Mouse (Mus musculus) CH12.LX (cell line): Measurements from ENCODE around the gene Scd2. TPM values are rescaled to one million over a fixed set of nuclear protein-coding genes. Genes with fewer than 3 reads are reported as not detected.
"Not testable (repeated sequence)": the region's sequence is repeated elsewhere in the genome, so short reads cannot be mapped to it uniquely, and the experiment has no call there.

Experiments
- DNase-seq: peaks from one replicate; pipeline ENCODE4 v3.0.0-alpha.2; 2013; ENCODE audit errors: extremely low read depth
- H3K27ac ChIP-seq: 2 replicates; pipeline ENCODE4 v1.5.1; 2012; ENCODE audit warnings: low read depth, mild to moderate bottlenecking, control low read depth, moderate library complexity; ENCODE audit not compliant: insufficient read depth
- H3K27me3 ChIP-seq: replicated peaks from 2 replicates; pipeline ENCODE3; 2012; ENCODE audit warnings: inconsistent platforms
- H3K36me3 ChIP-seq, 2 experiments: replicated peaks in 1 of 2; 2 replicates each; pipeline versions ENCODE3 to v1.6.1; 2012; ENCODE audit warnings: inconsistent platforms in 1 of 2, low read length in 1 of 2, mild to moderate bottlenecking in 1 of 2, mixed read lengths in 1 of 2, moderate library complexity in 1 of 2; ENCODE audit not compliant: control insufficient read depth in 1 of 2, insufficient read depth in 1 of 2
- H3K4me1 ChIP-seq, 2 experiments: 2 replicates each; pipeline ENCODE4 v1.6.1; 2012; ENCODE audit warnings: inconsistent platforms in 1 of 2, moderate library complexity in 1 of 2; ENCODE audit not compliant: insufficient read depth in 2 of 2, control insufficient read depth in 1 of 2
- H3K4me2 ChIP-seq: 2 replicates; pipeline ENCODE4 v1.6.1; 2012; ENCODE audit warnings: low read depth, mild to moderate bottlenecking, control low read depth; ENCODE audit not compliant: poor library complexity, insufficient read depth, severe bottlenecking
- H3K4me3 ChIP-seq, 3 experiments: fragments of 150-350 bp in 1 of 3; sonication (generic) in 1 of 3; replicated peaks in 1 of 3; 2 replicates each; pipeline versions ENCODE3 to v1.5.1; 2011 to 2012; ENCODE audit warnings: low read depth in 2 of 3, low read length in 2 of 3, mild to moderate bottlenecking in 2 of 3, moderate library complexity in 2 of 3, control low read depth in 1 of 3, improper control_type of control experiment in 1 of 3, inconsistent platforms in 1 of 3, mixed read lengths in 1 of 3; ENCODE audit not compliant: poor library complexity in 1 of 3
- H3K79me2 ChIP-seq: replicated peaks from 2 replicates; pipeline ENCODE4 v1.6.1; 2012; ENCODE audit warnings: mild to moderate bottlenecking, moderate library complexity; ENCODE audit not compliant: control insufficient read depth, poor library complexity, insufficient read depth, severe bottlenecking; ENCODE audit errors: extremely low read depth
- H3K9ac ChIP-seq: 2 replicates; pipeline ENCODE4 v1.6.1; 2012; ENCODE audit warnings: low read depth, mild to moderate bottlenecking, control low read depth, moderate library complexity; ENCODE audit not compliant: insufficient read depth
- H3K9me3 ChIP-seq: replicated peaks from 2 replicates; pipeline ENCODE3; 2012; ENCODE audit warnings: low read length, inconsistent platforms, mixed read lengths
- BHLHE40 ChIP-seq: IDR thresholded peaks from 2 replicates; pipeline ENCODE4 v1.6.1; 2011; ENCODE audit warnings: mild to moderate bottlenecking, low read depth, low read length, improper control_type of control experiment
- CHD1 ChIP-seq: IDR thresholded peaks from 2 replicates; pipeline ENCODE4 v1.6.1; 2012; ENCODE audit warnings: low read depth, low read length, improper control_type of control experiment, inconsistent platforms
- CHD2 ChIP-seq: IDR thresholded peaks from 2 replicates; pipeline ENCODE4 v1.6.1; 2011; ENCODE audit warnings: low read length, improper control_type of control experiment
- CTCF ChIP-seq, 2 experiments: IDR thresholded peaks in 1 of 2; conservative IDR thresholded peaks in 1 of 2; 2 replicates each; pipeline ENCODE4 v1.5.1; 2011 to 2012; ENCODE audit warnings: low read depth in 2 of 2, low read length in 2 of 2, improper control_type of control experiment in 1 of 2, inconsistent platforms in 1 of 2, mild to moderate bottlenecking in 1 of 2, moderate library complexity in 1 of 2
- E2F4 ChIP-seq: IDR thresholded peaks from 2 replicates; pipeline ENCODE4 v1.6.1; 2011; ENCODE audit warnings: low read depth, low read length, improper control_type of control experiment; ENCODE audit not compliant: insufficient replicate concordance
- EP300 ChIP-seq: IDR thresholded peaks from 2 replicates; pipeline ENCODE4 v1.6.1; 2011; ENCODE audit warnings: low read length, improper control_type of control experiment
- ETS1 ChIP-seq: conservative IDR thresholded peaks from 2 replicates; pipeline ENCODE4 v1.6.1; 2012; ENCODE audit warnings: low read depth, mild to moderate bottlenecking, inconsistent platforms, low read length, improper control_type of control experiment, moderate library complexity
- GABPA ChIP-seq: IDR thresholded peaks from 2 replicates; pipeline ENCODE4 v1.6.1; 2012; ENCODE audit warnings: low read depth, low read length, improper control_type of control experiment, inconsistent platforms; ENCODE audit not compliant: insufficient replicate concordance
- HCFC1 ChIP-seq: IDR thresholded peaks from 2 replicates; pipeline ENCODE4 v1.6.1; 2012; ENCODE audit warnings: low read depth, mild to moderate bottlenecking, inconsistent platforms, low read length, improper control_type of control experiment
- JUN ChIP-seq: IDR thresholded peaks from 2 replicates; pipeline ENCODE4 v1.6.1; 2011; ENCODE audit warnings: low read depth, mild to moderate bottlenecking, low read length, improper control_type of control experiment, moderate library complexity; ENCODE audit not compliant: insufficient read depth
- JUND ChIP-seq: conservative IDR thresholded peaks from 2 replicates; pipeline ENCODE4 v1.6.1; 2011; ENCODE audit warnings: low read depth, low read length, improper control_type of control experiment
- KAT2A ChIP-seq: IDR thresholded peaks from 2 replicates; pipeline ENCODE4 v1.6.1; 2012; ENCODE audit warnings: low read length, improper control_type of control experiment, inconsistent platforms; ENCODE audit not compliant: insufficient replicate concordance
- MAFK ChIP-seq: IDR thresholded peaks from 2 replicates; pipeline ENCODE4 v1.6.1; 2011; ENCODE audit warnings: low read length, improper control_type of control experiment; ENCODE audit not compliant: insufficient replicate concordance
- MAX ChIP-seq: IDR thresholded peaks from 2 replicates; pipeline ENCODE4 v1.6.1; 2011; ENCODE audit warnings: low read length, improper control_type of control experiment
- MAZ ChIP-seq: IDR thresholded peaks from 2 replicates; pipeline ENCODE4 v1.6.1; 2012; ENCODE audit warnings: low read depth, mild to moderate bottlenecking, inconsistent platforms, low read length, improper control_type of control experiment, moderate library complexity
- MEF2A ChIP-seq: IDR thresholded peaks from 2 replicates; pipeline ENCODE4 v1.6.1; 2014; ENCODE audit warnings: low read depth, mild to moderate bottlenecking, inconsistent platforms, low read length, improper control_type of control experiment, borderline replicate concordance
- MXI1 ChIP-seq: IDR thresholded peaks from 2 replicates; pipeline ENCODE4 v1.6.1; 2011; ENCODE audit warnings: mild to moderate bottlenecking, low read depth, low read length, improper control_type of control experiment
- MYC ChIP-seq: IDR thresholded peaks from 2 replicates; pipeline ENCODE4 v1.6.1; 2011; ENCODE audit warnings: low read depth, mild to moderate bottlenecking, improper control_type of control experiment, low read length
- NELFE ChIP-seq: IDR thresholded peaks from 2 replicates; pipeline ENCODE4 v1.6.1; 2011; ENCODE audit warnings: low read depth, low read length, improper control_type of control experiment
- NRF1 ChIP-seq: IDR thresholded peaks from 2 replicates; pipeline ENCODE4 v1.6.1; 2014; ENCODE audit warnings: low read depth, mild to moderate bottlenecking, inconsistent platforms, low read length, improper control_type of control experiment, moderate library complexity
- RAD21 ChIP-seq: IDR thresholded peaks from 2 replicates; pipeline ENCODE4 v1.6.1; 2011; ENCODE audit warnings: low read depth, mild to moderate bottlenecking, low read length, improper control_type of control experiment, moderate library complexity
- RCOR1 ChIP-seq: conservative IDR thresholded peaks from 2 replicates; pipeline ENCODE4 v1.6.1; 2012; ENCODE audit warnings: low read depth, mild to moderate bottlenecking, inconsistent platforms, low read length, improper control_type of control experiment
- SIN3A ChIP-seq: IDR thresholded peaks from 2 replicates; pipeline ENCODE4 v1.6.1; 2012; ENCODE audit warnings: low read length, improper control_type of control experiment, inconsistent platforms
- TBP ChIP-seq: conservative IDR thresholded peaks from 2 replicates; pipeline ENCODE4 v1.6.1; 2011; ENCODE audit warnings: low read depth, low read length, improper control_type of control experiment
- TCF12 ChIP-seq: IDR thresholded peaks from 2 replicates; pipeline ENCODE4 v1.6.1; 2014; ENCODE audit warnings: low read depth, mild to moderate bottlenecking, inconsistent platforms, low read length, improper control_type of control experiment
- UBTF ChIP-seq: IDR thresholded peaks from 2 replicates; pipeline ENCODE4 v1.6.1; 2012; ENCODE audit warnings: low read depth, mild to moderate bottlenecking, inconsistent platforms, low read length, improper control_type of control experiment, moderate library complexity
- ZC3H11A ChIP-seq: IDR thresholded peaks from 2 replicates; pipeline ENCODE4 v1.6.1; 2012; ENCODE audit warnings: low read depth, mild to moderate bottlenecking, inconsistent platforms, low read length, improper control_type of control experiment
- ZKSCAN1 ChIP-seq: IDR thresholded peaks from 2 replicates; pipeline ENCODE4 v1.6.1; 2012; ENCODE audit warnings: low read depth, inconsistent platforms, low read length, improper control_type of control experiment, borderline replicate concordance
- ZNF384 ChIP-seq: IDR thresholded peaks from 2 replicates; pipeline ENCODE4 v1.6.1; 2012; ENCODE audit warnings: low read depth, low read length, improper control_type of control experiment, inconsistent platforms
- dilution Hi-C: fragments of 300-500 bp; cut with MboI; formaldehyde crosslinking; loops from 2 replicates; pipeline ENCODE4 v1.14.3; 2020; ENCODE audit warnings: low sequenced_read_pairs; ENCODE audit not compliant: extremely low pct_unique_long_range_greater_than_20kb, extremely low pct_ligation_motif_present
- in situ Hi-C: fragments of 300-500 bp; cut with MboI; formaldehyde crosslinking; loops from 3 replicates; pipeline ENCODE4 v1.14.3; 2019; ENCODE audit warnings: low sequenced_read_pairs, low pct_ligation_motif_present, low pct_unique_long_range_greater_than_20kb, mixed read lengths
- polyA plus RNA-seq: library from polyadenylated mRNA; unstranded; fragments of >175 nt; gene quantifications from 2 replicates; pipeline ENCODE4 v1.2.1, GENCODE M21; 2012; ENCODE audit warnings: low read depth; ENCODE audit not compliant: insufficient read length
- total RNA-seq, 2 experiments: library from RNA; depleted of rRNA; stranded (reverse); fragments of 300-350 nt in 1 of 2; fragments of >200 nt in 1 of 2; gene quantifications; 2 replicates each; pipeline ENCODE4 v1.2.3; 2012 to 2014

Gene Scd2
- total and polyA plus RNA-seq, 3 experiments = 205 to 408 (median 212) TPM

DNA sequence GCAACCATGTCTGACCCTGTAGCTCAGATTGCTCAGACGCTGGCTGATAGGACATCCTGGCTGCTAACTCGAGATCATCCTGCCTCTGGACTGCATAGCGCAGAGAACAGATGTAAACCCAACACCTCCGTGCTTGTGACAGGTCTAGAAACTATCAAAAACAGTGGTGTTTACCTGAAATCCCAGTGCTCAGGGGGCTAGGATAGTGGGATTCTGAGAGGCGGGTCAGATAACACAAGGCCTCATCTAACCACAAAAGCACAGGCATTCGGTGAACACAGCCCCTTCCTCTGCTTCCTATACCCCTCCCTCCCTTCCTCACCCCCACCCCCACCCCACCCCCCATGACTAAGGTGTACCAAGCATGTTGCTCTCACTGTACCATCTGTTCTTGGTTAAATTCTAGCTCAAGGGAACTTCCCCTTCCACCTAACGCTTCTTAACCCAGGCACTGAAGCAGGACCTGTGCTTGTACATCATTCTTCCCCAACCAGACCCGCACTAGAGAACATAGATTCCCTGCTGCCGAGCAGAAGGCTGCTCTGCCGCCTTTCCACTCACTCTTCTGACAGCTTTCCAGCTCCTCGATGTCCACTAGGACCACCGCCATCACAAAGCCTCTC, 41.4 kb upstream of the Scd2 start (continued):
- peak; percentile 74; the same call in 1 of the 2 replicates for TF ChIP-seq UBTF
- peak; percentile 43; the same call in 1 of the 2 replicates for TF ChIP-seq MXI1
- no peak for TF ChIP-seq JUND
- no peak for TF ChIP-seq ZC3H11A
- TF ChIP-seq CHD2 = 0 out of 2 replicates have a peak, but pooled peaks have one; percentile 28
- TF ChIP-seq ZKSCAN1 = no peak
- no peak for TF ChIP-seq KAT2A
- TF ChIP-seq RCOR1 = no peak
- no peak for TF ChIP-seq SIN3A
- TF ChIP-seq ETS1 = no peak; the same call in 1 of the 2 replicates
- TF ChIP-seq NRF1 = no peak
- TF ChIP-seq GABPA = no peak
- TF ChIP-seq CTCF (conservative IDR thresholded peaks at IDR 0.05 in 1 of 2, IDR thresholded peaks at IDR 0.05 in 1 of 2; ENCODE audit: low read depth in 2 of 2, low read length in 2 of 2) = no peak
- TF ChIP-seq JUN = no peak
- TF ChIP-seq RAD21 = no peak
- TF ChIP-seq MAZ = peak; percentile 54; the same call in 1 of the 2 replicates
- TF ChIP-seq MAFK = no peak

GRCm38 (mm10) chr19:44254106-44254505, 39.4 kb upstream of the Scd2 start:
- H3K27me3 ChIP-seq, H3K79me2 ChIP-seq, H3K9me3 ChIP-seq, DNase-seq, in situ Hi-C loops, H3K36me3 ChIP-seq, H3K4me3 ChIP-seq, dilution Hi-C loops, H3K4me2 ChIP-seq, H3K9ac ChIP-seq: not testable (repeated sequence)
- Histone ChIP-seq H3K4me1 (peaks cover 23 to 86% of the 10 kb centered on the region in 2 experiments), H3K27ac (peak overlapping the region; percentile 86)
- peak; percentile 32; the same call in 1 of the 2 replicates for TF ChIP-seq ETS1
- peak; percentile 69; the same call in 1 of the 2 replicates for TF ChIP-seq MXI1
- TF ChIP-seq CHD2 = peak; percentile 40
- peak; percentile 81 for TF ChIP-seq ZNF384
- 0 out of 2 replicates have a peak, but pooled peaks have one; percentile 35 for TF ChIP-seq TBP
- 0 out of 2 replicates have a peak, but pooled peaks have one; percentile 26 for TF ChIP-seq MAFK
- peak; percentile 99 for TF ChIP-seq CHD1
- peak; percentile 43; the same call in 1 of the 2 replicates for TF ChIP-seq BHLHE40
- peak; percentile 32; the same call in 1 of the 2 replicates for TF ChIP-seq NELFE
- TF ChIP-seq TCF12 = peak; percentile 53
- 0 out of 2 replicates have a peak, but pooled peaks have one; percentile 68 for TF ChIP-seq E2F4
- TF ChIP-seq MEF2A = peak; percentile 43; the same call in 1 of the 2 replicates
- peak; percentile 78 for TF ChIP-seq SIN3A
- 0 out of 2 replicates have a peak, but pooled peaks have one; percentile 48 for TF ChIP-seq MAZ
- TF ChIP-seq MYC = peak; percentile 53; the same call in 1 of the 2 replicates
- peak; percentile 56 for TF ChIP-seq EP300
- peak; percentile 67 for TF ChIP-seq MAX
- TF ChIP-seq HCFC1 = peak; percentile 48
